Mouse (Mus musculus) heart, adult 8-10 months (tissue): Measurements from ENCODE around the gene Adgrg3. TPM values are rescaled to one million over a fixed set of nuclear protein-coding genes. Genes with fewer than 3 reads are reported as not detected.

Experiments used
- DNase-seq: peaks from one replicate; pipeline ENCODE4 v3.0.0; 2022; ENCODE audit warnings: low spot score
- total RNA-seq, 4 experiments: library from RNA; stranded (reverse); gene quantifications; 2 replicates each; pipeline ENCODE4 v1.2.4; 2022

The Adgrg3 gene
- total RNA-seq, 4 experiments from 2014 or later = 0.75 to 1.3 (median 1.2) TPM

DNA sequence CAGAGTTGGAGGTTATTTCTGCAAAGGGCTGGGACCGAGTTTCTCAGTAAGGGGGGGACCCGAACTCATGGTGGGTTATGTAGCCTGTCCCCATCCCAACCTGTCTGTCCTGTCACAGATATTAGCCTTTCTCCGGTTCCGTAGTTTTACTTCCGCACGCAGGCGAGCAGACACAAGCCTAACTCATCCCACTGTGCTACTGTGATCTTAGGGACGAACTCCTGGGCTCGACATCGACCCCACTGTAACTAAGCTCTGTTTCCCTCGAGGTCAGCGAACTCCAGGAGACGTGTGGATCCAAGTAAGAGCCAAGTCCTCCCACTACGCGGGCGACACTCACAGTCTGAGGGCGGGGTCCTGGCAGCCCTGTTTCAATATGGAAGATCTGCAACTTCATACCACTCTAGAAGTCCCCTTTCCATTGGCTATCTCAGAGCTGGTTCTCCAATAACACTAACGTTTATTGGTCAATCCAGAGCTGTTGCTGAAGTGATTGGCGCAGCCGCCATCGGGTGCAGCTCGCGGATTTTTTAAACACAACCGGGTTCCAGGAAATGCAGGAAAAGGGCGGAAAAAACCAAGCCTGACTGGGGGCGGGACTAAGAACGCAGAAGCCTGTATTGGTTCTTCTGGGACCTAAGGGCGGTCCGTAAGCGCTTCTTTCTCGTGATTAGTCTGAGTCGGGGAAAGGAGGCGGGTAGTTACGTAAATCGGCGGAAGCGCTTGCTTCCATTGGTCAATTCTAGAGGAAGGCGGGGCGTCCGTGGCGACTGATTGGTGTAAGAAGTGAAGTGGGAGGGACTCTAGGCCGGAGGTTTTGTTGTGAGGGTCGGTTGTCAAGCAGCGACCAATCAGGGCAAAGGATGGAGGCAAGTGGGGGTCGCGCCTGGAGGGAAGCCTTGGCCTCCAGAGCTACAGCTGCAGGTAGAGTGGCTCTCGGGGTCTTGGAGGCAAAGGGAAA is 63.2 kb downstream of the Adgrg3 start, which contains the start of gene Katnb1:
Katnb1 (plus strand) TSS at position 806 of the 961 bp plus-strand sequence.
- peak; percentile 99 for DNase-seq

DNA sequence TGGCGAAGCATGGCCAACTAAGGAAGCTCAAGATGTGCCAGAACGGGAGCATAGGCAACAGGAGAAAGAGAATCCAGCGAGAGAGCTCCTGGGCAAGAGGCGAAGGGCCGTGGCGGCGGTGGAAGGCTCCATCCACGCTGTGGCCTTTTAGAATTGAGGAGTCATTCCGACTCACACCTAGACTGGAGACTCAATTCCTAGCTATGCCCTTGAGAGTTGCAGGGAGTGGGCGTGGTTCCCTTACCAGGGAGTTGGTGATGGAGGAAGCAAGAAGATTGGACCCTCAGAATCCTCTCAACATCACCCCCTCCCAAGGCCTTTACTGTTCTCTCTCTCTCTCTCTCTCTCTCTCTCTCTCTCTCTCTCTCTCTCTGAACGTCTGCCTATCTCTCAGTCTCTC is 64.2 kb downstream of the Adgrg3 start:
- DNase-seq = no peak

DNA sequence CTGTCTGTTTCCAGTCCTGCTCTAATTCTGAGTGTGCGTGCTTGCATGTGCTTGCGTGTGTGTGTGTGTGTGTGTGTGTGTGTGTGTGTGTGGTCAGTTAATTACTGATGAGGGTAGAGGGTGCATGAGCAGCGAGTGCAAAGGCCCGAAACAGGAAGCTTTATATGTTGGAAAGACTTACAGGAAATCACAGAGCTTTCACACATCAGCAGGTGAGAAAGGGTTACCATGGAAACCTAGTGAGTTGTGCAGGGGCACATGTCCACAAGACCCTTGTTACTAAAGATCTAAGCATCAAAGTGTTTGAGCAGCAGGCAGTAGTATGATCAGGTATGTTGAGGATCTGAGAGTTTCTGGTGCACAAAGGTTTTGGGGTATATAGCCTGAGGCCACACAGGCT is 66.8 kb downstream of the Adgrg3 start:
- DNase-seq = no peak

DNA sequence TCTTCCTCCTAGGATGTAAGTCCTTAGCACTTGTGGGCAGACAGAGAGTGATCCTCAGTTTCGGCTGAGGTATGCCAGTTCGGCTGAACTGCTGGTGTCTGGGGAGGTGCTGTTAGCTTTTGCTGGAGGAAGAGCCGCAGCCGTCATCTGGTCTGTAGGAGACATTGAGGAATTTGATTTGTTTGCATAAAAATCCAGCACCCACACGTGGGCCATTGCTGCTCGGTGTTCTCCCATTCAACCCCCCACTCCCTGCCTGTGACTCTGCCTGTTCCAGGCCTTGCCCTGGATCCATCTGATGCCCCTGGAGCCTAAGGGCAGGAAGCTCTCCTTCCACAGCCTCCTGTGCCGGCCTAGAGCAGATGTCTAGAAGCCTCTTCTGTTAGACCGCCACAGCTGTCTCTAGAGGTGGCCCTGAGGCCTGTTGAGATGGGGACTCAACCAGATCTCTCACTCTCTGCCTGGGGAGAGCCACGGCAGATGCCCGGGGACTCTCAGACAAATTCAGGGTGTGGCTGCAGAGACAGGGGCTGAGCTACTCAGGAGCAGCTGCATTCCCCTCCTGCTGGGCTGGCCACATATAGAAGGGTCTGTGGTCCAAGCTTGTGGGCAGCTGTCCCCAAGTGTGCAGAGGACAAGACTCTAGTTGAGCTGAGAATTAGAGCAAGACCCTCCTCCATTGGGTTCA is 67.4 kb downstream of the Adgrg3 start:
- DNase-seq = no peak

DNA sequence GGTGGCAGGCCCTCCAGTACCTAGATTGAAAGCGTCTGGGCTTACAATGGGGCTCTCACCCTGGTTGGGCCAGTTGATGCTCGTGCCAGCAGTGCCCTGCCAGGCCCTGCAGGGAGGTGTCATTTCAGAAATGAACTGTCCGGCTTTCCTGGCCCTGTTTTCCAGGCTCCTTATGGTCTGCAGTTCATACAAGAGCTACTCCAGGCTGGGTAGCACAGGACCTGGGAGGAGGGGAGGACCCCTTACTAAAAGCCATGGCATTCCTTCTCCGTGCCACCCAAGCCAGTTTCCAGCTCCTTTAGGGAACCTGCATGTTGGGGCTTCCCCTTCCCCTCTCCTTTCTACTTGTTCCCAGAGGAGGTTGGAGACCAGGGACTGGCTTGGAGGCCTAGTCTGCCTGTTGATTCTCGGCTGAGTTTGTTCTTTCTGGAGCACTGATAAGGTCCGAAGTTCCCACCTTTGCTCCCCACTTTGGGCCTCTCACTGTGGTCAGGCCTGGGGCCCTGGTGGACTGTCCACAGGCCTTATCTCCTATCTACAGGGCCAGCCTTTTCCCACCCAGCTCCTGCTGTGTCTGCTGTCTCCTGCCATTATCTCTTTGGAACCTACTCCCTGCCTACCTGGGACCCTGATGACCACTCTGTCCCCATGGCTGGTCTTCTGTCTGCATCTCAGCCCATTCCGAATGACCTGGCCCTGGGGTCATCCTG is 68.1 kb downstream of the Adgrg3 start:
- DNase-seq = no peak

DNA sequence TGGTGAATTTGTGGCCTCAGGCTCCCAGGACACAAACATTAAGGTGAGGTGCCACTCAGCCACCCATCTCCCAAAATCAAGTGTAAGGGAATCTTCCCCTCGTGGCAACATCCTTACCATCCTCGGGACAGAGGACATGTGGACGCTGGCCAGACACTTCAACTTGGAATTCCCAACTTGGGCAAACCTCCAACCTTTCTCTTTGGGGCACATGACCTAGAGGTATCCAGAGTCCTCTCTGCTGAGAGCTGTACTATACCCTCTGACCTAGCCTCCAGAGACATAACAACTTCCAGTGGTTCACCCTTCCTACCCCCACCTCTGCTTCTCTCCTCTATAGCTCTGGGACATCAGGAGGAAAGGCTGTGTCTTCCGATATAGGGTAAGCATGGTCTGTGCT is 76.1 kb downstream of the Adgrg3 start:
- DNase-seq = no peak

Other genes with a start within 250 kb of the Adgrg3 start
- 1 to 10 TPM; 5.7 to 8.2 (median 7.2) TPM for gene Cx3cl1, start 245.7 kb upstream of the Adgrg3 start, total RNA-seq
- gene Ccl17, start 207.2 kb upstream of the Adgrg3 start, total RNA-seq = not detected
- gene Coq9, start 179.4 kb upstream of the Adgrg3 start, total RNA-seq = 100 to 1,000 TPM; 675 to 794 (median 735) TPM
- gene Ciapin1, start 179.3 kb upstream of the Adgrg3 start, total RNA-seq = 10 to 100 TPM; 72.2 to 85.6 (median 78.5) TPM
- gene Polr2c, start 160.2 kb upstream of the Adgrg3 start, total RNA-seq = 10 to 100 TPM; 65.4 to 71.4 (median 68.7) TPM
- gene Dok4, start 141.4 kb upstream of the Adgrg3 start, total RNA-seq = 10 to 100 TPM in 3 of 4 experiments, 1 to 10 TPM in 1; 9.2 to 15.2 (median 14.8) TPM
- gene Ccdc102a, start 99.6 kb upstream of the Adgrg3 start, total RNA-seq = 1 to 10 TPM; 3.0 to 5.7 (median 4.4) TPM
- under 1 TPM in 1 of 4 experiments, not detected in 3; 0.57 TPM for gene Adgrg5, start 94.0 kb upstream of the Adgrg3 start, total RNA-seq
- 10 to 100 TPM; 41.3 to 63.6 (median 51.8) TPM for gene Adgrg1, start 42.9 kb upstream of the Adgrg3 start, total RNA-seq
- gene Drc7, start 37.4 kb downstream of the Adgrg3 start, total RNA-seq = not detected
- 1 to 10 TPM; 5.4 to 7.2 (median 7.1) TPM for gene Katnb1, start 63.5 kb downstream of the Adgrg3 start, total RNA-seq
- 10 to 100 TPM; 79.2 to 89.7 (median 83.6) TPM for gene Kifc3, start 185.1 kb downstream of the Adgrg3 start, total RNA-seq